Mouse (Mus musculus): ENCODE results near the gene Cmah. TPM values are rescaled to one million over a fixed set of nuclear protein-coding genes. Genes with fewer than 3 reads are reported as not detected.

Cmah gene
- polyA plus RNA-seq (2012; rRNA removed): 0.08 and 0.19 TPM in 2 replicates

DNA sequence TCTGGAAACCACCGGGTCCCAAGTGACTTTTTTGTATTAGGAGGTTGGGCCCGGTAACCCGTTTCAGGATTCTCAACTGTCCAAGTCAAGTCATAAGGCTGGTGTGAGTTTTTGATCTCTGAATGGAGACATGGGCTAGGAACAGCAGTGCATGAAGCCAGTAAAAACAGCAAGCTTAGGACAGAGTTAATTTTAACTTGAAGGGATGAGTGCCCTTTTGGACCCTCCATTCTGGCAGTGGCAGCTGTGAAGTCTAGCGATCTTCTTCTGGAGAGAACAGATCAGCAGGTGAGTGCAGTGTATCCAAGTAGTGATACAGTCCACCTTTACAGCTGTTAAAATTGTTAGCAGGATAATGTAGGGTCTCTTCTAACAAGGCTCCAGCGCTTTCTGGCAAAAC lies at the start of gene Cmah:
Cmah (plus strand) TSS at position 204 of the 400 bp plus-strand sequence.
- no peak for DNase-seq (ENCODE audit: low read depth)
- no peak for TF ChIP-seq CTCF (IDR thresholded peaks at IDR 0.05; ENCODE audit: borderline replicate concordance, extremely low read depth, insufficient read depth, insufficient read length)

DNA sequence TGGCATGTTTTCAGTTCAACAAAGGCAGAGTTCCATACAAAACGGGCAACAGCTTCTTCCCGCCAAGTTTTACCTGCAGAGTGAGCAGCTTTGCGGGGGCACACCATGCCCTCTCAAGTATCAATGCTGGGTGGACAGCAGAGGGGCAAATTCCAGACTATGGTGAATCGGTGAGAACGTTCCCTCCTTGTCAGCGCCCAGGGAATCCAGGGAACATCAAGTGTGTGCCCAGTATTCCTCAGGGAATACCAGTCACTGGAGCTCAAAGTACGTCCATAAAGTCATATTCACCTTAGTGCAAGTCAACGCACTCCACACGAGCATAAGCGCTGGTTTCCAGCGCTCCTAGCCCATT lies 47.8 kb upstream of the Cmah start:
- TF ChIP-seq POLR2A (IDR thresholded peaks at IDR 0.05; ENCODE audit: borderline replicate concordance, extremely low read depth, insufficient read depth, insufficient read length, poor library complexity, severe bottlenecking) (no peak), CTCF (IDR thresholded peaks at IDR 0.05; ENCODE audit: borderline replicate concordance, extremely low read depth, insufficient read depth, insufficient read length) (no peak)
- peak; percentile 13 for DNase-seq (ENCODE audit: low read depth)

DNA sequence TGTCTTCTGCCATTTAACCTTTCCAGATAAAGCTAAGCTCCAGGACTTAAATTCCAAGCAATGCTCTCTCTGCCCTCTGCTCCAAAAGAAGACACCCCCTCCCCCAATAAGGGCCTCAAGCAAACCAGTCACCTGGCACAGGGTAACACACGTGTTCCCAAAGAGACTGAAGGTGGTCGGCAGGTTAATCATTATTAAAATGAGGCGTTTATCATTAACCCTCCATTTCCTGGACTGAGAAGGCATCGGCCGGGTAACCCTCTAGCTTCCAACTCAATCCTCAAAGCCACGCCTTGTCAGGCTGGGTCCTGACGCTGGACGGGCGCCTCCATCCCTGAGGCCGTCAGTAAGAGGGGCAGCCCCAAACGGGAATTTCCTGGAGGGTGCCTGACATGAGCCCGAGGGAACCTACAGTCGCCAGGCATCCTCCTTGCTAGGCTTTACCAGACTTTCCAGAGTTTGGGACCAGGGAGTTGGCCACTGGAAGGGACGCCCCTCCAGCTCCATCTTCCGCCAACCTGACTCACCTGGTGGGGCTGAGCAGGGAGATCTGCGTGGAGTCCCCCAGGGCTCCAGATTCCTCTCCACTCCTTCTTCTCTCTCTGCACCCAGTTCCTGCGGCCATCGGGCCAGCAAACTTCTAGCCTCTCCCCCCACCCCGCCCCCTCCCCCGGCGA lies 47.3 kb upstream of the Cmah start:
- TF ChIP-seq CTCF (IDR thresholded peaks at IDR 0.05; ENCODE audit: borderline replicate concordance, extremely low read depth, insufficient read depth, insufficient read length): no peak
- TF ChIP-seq POLR2A (IDR thresholded peaks at IDR 0.05; ENCODE audit: borderline replicate concordance, extremely low read depth, insufficient read depth, insufficient read length, poor library complexity, severe bottlenecking): no peak
- peak; percentile 26 for DNase-seq (ENCODE audit: low read depth)

DNA sequence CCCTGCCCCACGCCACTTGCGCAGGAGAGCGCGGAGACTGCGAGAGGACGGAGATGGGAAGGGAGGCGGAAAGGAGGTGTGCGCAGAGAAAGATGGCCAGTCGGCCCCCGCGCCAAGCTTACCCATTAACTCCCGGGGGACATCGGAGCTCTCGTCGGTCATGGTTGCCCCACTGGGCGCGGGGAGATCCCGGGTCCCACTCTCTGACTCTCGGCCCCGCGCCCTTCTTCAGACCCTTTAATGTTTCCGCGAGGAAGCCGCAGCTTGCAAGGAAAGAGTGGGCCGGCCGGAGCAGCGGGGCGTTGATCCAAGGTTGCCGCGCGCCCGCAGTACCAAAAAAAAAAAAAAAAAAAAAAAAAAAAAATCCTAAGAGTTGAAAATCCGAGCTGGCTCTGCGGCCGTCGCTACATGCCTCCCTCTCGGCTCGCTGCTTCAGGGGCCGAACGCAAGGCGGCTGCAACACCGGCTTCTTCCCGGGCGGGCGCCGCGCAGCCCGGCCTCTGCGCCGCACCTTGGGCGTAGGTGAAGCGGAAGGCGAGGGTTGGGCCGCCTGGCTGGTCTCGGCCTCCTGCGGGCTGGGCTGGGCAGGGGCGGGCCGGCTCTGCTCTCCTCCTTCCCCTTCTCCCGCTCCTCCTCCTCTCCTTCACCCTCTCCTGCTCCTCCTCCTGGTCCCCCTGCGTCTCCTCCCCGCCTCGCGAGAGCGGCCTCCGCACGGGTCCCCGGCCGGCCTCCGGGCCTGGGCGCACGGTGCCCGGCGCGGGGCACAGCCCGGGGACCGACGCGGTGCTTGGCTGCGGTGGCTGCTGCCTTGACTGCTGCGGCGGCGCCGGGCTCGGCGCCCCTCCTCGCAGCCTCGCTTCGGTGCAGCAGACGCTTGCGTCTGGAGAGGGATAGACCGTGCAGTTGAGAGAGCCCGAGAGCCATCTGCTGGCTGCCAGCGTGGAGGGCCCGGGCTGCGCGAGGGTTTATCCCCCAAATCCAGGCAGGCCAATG lies 46.5 kb upstream of the Cmah start, which contains the start of gene Carmil1:
Carmil1 (minus strand) TSS at position 357 of the 993 bp plus-strand sequence.
- TF ChIP-seq CTCF (IDR thresholded peaks at IDR 0.05; ENCODE audit: borderline replicate concordance, extremely low read depth, insufficient read depth, insufficient read length) (peak; percentile 76), POLR2A (IDR thresholded peaks at IDR 0.05; ENCODE audit: borderline replicate concordance, extremely low read depth, insufficient read depth, insufficient read length, poor library complexity, severe bottlenecking) (peak; percentile 62)
- peak; percentile 96 for DNase-seq (ENCODE audit: low read depth)

DNA sequence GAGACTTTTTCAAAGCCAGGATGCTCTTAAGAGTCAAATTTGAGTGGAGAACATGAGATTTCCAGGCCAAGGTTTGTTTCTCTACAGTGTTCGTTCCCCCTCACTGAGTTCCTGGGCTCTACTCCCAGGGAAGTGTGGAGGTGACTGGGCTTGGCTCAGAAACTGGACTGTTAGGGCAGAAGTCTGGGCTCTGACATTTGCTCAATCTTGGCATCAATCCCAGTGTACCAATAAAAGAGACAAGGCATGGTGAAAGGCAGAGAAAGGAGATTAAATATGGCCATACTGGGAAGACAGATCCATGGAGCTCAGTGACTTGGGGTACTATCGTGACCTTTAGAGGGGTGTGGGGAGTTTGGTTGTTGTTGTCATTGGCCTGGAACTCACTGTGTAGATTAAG lies 39.8 kb upstream of the Cmah start:
- TF ChIP-seq CTCF (IDR thresholded peaks at IDR 0.05; ENCODE audit: borderline replicate concordance, extremely low read depth, insufficient read depth, insufficient read length) (no peak), POLR2A (IDR thresholded peaks at IDR 0.05; ENCODE audit: borderline replicate concordance, extremely low read depth, insufficient read depth, insufficient read length, poor library complexity, severe bottlenecking) (no peak)
- no peak for DNase-seq (ENCODE audit: low read depth)

DNA sequence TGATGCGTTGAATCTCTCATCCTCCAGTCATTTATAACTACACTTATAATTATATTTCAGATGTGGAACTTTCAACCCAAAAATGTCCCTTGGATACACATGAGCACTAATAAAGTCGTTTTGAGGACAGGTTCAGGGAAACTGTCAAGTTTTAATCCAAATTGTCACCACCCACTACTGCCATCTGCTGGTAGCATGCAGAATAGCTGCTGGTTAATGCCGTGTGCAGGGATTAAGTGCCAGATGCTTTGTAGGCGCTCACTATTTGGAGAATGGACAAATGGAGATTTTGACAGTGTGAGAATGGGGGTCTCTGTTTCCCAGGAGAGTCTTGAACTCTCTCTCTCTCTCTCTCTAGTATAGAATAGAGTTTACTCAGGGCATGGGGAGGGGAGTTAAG lies 30.0 kb upstream of the Cmah start:
- DNase-seq (ENCODE audit: low read depth): peak; percentile 78

DNA sequence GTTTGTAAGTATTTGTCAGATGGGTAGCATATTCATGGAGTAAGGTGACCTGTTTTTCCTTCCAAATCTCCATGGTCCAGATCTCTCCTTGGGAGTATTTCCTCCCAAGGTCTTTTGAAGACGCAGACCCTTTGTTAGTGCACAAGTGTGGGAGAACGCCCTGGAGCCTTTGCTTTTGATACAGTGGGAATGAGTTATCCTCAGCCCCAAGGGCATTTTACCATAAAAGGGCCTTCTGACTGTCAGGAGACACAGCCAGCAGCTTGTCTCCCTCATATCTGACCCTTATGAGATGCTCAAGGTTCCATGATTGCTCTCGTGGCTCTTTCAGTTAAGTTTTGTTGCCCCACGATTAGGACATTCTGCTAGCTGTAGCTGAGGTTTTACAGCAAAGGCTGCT lies 21.7 kb upstream of the Cmah start:
- TF ChIP-seq POLR2A (IDR thresholded peaks at IDR 0.05; ENCODE audit: borderline replicate concordance, extremely low read depth, insufficient read depth, insufficient read length, poor library complexity, severe bottlenecking): no peak
- TF ChIP-seq CTCF (IDR thresholded peaks at IDR 0.05; ENCODE audit: borderline replicate concordance, extremely low read depth, insufficient read depth, insufficient read length): no peak
- no peak for DNase-seq (ENCODE audit: low read depth)

More for the DNA sequence above, 30.0 kb upstream of the Cmah start:
- TF ChIP-seq CTCF (IDR thresholded peaks at IDR 0.05; ENCODE audit: borderline replicate concordance, extremely low read depth, insufficient read depth, insufficient read length): peak; percentile 88
- TF ChIP-seq POLR2A (IDR thresholded peaks at IDR 0.05; ENCODE audit: borderline replicate concordance, extremely low read depth, insufficient read depth, insufficient read length, poor library complexity, severe bottlenecking): no peak

DNA sequence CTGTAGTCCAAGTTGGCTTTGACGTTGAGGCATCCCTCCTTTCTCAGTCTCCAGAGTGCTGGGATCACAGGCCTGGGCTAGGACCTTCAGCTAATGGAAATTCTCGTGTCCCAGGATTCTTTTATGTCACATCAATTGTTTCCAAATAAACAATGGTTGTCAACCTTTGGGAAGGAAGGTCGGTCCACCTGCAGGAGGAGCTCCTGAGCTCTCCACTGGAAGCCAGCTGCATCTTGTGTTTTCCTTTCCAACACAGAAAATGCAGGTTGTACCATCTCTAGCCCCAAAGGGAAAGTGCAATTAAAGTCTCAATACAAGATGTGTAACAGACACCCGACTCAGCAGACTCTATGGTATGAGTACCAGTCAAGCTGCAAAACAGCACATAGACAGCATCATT lies 21.0 kb upstream of the Cmah start:
- DNase-seq (ENCODE audit: low read depth): no peak
- 0 out of 2 replicates have a peak, but pooled peaks have one; percentile 24 for TF ChIP-seq CTCF (IDR thresholded peaks at IDR 0.05; ENCODE audit: borderline replicate concordance, extremely low read depth, insufficient read depth, insufficient read length)
- no peak for TF ChIP-seq POLR2A (IDR thresholded peaks at IDR 0.05; ENCODE audit: borderline replicate concordance, extremely low read depth, insufficient read depth, insufficient read length, poor library complexity, severe bottlenecking)

DNA sequence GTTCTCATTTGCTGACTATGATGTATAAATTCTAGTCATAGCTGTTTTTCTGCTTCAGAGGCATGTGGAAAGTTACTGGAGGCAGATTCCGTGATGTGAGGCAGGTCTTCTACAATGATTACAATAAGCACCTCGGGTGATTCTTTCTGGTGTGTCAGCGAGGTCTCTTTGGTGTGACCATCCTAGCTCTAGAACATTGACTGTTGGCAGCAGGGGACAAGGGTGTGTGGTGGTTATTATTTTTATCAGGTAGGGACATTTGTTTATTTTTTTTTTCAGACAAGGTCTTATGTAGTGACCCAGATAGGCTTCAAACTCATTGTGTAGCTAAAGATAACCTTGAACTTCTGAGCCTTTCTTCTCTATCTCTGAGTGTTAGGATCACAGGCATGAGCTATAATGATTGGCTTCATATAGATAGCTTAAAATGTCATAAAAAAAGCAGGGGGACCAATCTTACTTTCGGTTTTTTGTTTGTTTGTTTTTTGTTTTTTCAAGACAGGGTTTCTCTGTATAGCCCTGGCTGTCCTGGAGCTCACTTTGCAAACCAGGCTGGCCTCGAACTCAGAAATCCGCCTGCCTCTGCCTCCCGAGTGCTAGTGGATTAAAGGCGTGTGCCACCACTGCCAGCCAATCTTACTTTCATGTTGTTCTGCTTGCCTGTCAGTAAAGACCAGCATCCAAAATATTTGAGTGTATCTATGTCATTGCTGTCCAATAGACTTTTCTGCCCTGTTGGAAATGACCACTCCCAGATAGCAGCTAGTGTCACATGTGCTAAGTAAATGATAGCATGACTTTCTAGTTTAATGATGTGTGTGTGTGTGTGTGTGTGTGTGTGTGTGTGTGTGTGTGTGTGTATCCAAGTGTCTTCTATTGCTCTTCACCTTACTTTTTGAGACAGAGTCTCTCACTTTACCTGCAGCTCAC lies 15.9 kb upstream of the Cmah start:
- TF ChIP-seq CTCF (IDR thresholded peaks at IDR 0.05; ENCODE audit: borderline replicate concordance, extremely low read depth, insufficient read depth, insufficient read length): no peak
- TF ChIP-seq POLR2A (IDR thresholded peaks at IDR 0.05; ENCODE audit: borderline replicate concordance, extremely low read depth, insufficient read depth, insufficient read length, poor library complexity, severe bottlenecking): no peak
- no peak for DNase-seq (ENCODE audit: low read depth)

DNA sequence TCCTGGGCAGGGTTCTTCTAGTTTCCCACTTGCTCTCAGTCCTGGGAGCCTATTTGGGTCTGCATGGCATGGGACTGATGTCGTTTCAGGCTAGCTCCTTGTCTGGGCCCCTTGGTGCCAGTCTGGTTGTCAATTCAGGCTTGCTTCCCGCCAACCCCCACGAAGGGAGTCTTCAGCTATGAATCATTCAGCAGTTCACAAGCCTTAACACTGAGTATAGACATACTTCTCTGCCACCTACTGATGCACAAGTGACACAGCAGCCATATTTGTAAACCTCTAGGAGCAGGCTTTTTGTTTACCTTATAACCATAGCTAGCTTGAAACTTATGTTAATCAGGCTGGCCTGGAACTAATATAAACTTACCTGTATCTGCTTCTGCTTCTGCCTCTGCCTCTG lies 10.6 kb upstream of the Cmah start:
- no peak for TF ChIP-seq CTCF (IDR thresholded peaks at IDR 0.05; ENCODE audit: borderline replicate concordance, extremely low read depth, insufficient read depth, insufficient read length)
- no peak for TF ChIP-seq POLR2A (IDR thresholded peaks at IDR 0.05; ENCODE audit: borderline replicate concordance, extremely low read depth, insufficient read depth, insufficient read length, poor library complexity, severe bottlenecking)
- peak; percentile 41 for DNase-seq (ENCODE audit: low read depth)
